Mouse (Mus musculus) frontal cortex, postnatal 25 days (tissue): Measurements from ENCODE around the gene Leng8.

Experiments
- DNase-seq, 2 experiments: peaks; one replicate each; pipeline ENCODE4 v3.0.0; 2022; ENCODE audit warnings: low spot score in 2 of 2

The Leng8 gene

DNA sequence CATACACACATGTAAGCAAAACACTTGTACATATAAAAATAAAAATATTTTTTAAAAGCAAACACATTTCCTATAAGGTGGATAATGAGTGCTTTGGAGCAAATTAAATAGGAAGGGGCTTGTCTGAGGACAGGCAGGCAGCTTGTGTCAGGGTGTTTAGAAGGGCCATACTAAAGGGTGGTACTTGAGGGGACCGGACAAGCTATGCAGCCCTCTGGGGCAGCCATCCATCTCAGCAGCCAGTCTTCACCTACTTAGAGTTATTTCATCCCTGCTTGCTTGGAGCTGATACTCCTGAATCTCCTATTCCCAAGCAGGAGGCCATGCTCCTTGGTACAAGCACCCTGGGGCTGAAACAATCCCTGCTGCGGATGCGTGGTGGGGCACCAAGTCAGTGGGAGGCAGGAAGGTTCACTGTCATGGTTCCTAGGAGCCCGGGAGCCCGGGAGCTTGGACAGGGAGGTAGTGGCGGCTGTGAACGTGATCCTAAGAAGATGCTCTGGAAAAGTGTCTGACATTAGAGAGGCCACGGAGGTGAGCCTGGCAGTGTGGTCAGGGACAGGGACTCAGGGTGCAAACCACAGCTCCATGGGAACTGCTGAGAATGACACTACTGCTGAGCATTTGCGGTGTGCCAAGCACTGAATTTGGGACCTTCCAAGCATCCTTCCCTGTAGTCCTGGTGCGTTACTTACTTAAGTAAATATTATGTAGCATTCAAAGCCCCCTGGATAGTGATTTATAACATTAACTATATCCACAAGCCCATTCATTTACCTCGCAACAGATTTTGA lies 9.7 kb upstream of the Leng8 start:
- DNase-seq = no peak

DNA sequence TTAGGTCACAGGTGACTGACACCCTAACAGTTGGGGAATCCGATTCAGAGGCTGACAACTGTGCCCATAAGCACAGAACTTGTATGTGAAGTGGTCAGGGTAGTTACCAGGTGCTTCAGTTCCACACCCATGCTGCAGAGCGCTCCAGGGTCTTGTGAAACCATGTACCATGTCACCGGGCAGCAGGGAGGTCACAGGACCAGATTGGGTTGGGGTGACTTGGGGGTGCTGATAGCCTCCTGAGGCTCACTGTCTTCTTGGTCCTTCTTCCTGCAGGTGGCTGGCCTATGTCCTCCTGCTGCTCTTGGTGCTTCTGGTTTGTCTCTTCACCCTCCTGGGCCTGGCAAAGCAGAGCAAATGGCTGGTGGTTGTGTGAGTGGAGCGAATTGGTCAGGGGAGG lies 8.9 kb upstream of the Leng8 start:
- DNase-seq = no peak

DNA sequence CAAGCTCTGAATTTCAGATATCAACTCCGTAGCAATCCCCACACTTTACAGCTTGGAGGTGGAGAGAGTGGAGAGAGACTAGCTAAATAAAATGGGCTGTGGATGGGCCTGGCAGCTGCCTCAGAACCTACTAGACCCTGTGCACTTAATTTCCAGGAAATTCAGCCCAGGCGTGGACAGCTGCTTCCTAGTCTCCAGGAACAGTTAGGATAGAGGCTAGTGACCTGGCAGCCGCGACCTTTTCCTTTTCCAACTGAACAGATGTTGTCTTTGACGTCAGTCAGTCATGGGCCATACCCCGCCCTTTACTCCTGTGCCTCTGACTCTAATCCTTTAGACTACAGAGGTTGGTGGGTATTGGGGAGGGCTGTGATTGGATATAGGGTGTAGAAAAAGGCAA lies 8.0 kb upstream of the Leng8 start:
- DNase-seq = peak in 1 of 2 experiments; percentile 9

DNA sequence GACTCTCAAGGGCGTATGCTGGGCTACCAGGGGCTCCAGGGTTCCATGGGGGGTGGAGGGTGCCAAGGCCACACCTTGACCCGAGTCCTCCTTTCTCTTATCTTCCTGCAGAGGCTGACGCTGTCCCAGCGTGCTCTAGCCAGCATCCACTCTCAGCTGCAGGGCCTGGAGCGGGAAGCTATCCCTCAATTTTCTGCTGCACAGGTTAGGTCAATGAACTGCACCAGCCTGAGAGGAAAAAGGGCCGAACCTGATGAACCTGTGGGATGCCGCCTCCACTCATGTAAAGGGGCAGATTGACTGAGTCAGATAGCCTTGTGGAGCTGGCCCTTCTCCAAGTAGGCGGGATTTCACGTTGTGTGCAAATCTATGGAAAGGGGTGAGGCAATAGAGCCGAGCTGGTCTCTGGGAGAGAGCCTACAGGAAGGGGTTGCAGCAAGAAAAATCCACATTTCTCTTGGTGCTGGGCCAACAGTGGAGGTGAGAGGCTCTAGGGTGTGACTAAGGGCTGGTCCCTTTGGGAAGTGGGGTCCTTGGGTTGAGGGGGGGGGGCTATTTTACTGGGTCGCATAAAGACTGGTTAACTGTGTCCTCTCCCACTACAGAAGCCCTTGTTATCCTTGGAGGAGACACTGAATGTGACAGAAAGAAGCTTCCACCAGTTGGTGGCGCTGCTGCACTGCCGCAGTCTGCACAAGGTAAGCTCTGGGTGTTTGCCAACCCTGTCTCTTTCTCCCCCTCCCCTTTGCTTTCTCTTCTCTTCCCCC lies 6.0 kb upstream of the Leng8 start:
- DNase-seq = peak; percentile 72 to 74

DNA sequence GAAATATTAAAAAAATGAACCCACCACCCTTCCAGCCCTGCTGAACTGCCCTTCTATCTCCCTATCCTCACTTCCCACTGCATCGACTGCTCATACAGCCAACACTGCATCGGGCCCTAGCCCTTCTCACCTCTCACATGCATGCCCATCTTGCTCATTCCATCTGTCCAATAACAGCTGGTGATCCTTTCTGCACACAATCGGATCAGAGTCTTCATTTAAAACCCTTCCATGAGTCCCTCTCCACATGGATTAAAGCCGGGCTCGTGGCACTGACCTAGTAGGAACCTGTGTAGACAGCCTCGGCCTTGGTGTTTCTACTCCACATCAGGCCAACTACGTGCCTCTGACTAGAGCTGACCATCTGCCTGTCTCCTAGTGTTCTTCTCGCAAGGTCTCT lies 4.9 kb upstream of the Leng8 start:
- no peak for DNase-seq

DNA sequence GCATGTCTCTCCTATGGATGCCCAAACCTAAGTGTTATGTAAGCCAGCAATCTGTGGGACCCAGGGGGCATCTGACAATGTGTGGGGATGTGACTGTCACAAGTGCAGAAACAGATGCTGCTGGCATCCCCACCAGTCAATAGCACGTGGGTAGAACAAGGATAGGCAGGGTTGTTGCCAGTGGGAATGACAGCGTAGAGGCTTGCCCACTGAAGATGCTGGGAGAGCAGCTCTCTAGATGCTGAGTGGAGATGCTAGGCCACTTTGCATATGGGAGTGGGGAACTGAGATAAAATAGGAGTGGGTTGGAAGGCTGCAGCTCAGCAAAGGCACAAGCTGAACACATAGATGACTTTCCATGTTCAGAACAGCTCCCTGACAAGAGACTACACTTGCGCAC lies 4.3 kb upstream of the Leng8 start:
- DNase-seq = peak in 1 of 2 experiments; percentile 37

DNA sequence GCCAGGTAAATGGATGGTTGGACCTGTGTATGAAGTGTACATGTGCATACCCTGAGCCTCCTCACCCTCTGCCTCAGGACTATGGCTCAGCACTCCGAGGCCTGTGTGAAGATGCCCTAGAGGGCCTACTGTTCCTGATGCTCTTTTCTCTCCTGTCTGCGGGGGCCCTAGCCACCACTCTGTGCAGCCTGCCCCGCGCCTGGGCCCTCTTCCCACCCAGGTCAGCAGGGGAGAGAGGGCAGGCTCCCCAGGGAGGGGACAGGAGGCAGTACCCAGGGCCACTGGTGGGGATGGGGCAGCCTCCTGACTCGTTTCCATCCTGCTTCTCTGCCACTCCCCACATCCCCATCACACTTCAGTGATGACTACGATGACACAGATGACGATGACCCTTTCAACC lies 3.8 kb upstream of the Leng8 start:
- peak in 1 of 2 experiments; percentile 13 for DNase-seq

DNA sequence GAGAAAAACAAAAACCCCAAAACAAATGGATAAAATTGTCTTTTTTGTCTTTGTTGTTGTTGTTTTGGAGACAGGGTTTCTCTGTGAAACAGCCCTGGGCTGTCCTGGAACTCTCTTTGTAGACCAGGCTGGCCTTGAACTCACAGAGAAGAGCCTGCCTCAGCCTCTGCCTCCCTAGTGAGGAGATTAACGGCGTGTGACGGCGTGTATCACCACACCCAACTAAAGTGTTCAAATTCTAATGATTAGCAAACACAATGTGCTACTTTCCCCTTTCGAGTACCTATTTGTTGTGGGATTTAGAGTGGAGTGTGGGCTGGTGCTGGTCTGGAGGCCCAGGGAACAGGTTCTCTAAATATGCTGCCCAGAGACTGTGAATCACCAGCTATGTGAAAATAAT lies 1.9 kb upstream of the Leng8 start:
- no peak for DNase-seq

DNA sequence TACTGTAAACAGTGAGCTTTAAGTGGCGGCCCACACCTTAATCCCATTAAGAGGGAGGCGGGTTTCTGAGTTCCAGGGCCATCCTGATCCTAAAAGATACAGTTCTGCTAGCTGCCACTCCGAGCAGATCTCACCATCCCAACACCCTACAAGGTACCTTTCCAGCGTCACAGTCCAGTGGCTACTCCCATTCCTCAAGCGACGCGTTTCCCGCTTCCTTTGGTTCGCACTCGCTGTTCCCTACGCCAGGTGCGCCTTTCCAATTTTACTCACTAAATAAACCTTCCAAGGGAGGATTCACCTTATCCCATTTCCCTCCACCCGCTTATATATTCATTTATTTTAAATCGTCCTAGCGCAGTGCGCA lies 452 bp upstream of the Leng8 start:
- DNase-seq = no peak

DNA sequence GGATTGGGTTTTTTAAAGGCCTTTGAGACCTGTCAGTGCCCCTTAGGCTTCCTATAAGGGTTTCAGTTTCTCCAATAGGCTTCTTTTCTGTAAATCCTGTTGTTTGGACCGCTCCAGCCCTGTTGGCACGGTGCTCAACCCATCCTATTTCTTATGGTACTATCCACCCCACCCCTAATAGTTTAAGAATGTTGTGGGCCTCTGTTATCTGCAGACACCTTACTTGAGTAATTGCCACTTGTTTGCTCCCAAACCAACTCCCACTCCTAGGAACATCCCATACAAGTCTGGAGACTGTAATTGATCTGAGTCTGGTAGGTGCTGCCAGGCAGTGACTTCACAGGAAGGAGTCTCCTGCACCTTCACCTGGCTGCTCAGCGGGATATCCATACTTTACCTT lies 907 bp downstream of the Leng8 start:
- DNase-seq = peak in 1 of 2 experiments; percentile 7

DNA sequence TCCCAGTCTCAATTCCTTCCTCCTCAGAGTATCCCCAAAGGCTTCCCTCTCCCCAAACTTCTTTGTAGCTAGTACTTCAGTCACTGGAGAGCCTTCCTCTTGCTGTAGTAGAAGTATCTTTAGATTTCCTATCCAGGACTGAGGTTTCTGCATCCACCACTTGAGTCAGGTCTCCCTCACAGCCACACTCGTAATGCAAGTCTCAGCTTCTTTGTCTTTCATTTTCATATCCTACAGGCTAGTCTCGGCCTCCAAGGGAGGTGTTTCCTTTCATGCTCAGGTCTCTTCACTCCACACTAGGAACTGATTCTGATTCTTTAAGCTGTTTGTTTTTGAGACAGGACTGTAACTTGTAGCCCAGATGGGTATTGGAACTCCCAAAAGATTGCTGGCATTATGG lies 1.3 kb downstream of the Leng8 start:
- peak in 1 of 2 experiments; percentile 4 for DNase-seq

DNA sequence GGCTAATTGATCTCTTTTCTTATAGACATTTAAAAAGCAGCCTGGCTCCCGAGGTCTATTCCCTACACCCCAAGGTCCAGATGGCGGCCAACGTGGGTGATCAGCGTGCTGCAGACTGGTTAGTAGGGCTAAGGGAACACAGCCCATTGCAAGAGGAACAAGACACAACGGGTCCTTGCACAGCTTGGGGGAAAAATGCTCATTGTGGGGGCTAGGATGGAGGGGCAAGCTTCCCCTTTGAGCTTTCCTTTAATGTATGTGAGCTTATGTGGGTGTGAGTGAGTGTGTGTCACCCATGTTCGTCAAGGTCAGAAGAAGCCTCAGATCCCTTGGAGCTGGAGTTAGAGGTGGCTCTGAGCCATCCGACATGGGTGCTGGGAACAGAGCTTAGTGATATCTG lies 1.8 kb downstream of the Leng8 start:
- peak in 1 of 2 experiments; percentile 4 for DNase-seq

DNA sequence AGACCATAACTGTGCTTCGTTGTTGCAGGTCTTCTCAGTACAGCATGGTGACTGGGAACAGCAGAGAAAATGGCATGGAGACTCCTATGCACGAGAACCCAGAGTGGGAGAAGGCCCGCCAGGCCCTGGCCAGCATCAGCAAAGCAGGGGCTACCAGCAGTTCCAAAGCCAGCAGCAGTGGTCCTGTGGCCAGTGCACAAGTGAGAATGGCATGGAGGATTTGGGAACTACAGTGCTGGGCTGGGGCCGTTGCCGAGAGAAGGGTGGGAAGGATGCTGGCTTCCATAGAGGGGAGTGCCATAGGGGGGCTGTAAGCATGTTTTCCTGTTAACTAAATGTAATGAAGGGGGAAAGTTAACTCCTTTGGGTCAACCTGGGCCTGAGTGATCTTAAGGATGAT lies 2.6 kb downstream of the Leng8 start:
- no peak for DNase-seq

DNA sequence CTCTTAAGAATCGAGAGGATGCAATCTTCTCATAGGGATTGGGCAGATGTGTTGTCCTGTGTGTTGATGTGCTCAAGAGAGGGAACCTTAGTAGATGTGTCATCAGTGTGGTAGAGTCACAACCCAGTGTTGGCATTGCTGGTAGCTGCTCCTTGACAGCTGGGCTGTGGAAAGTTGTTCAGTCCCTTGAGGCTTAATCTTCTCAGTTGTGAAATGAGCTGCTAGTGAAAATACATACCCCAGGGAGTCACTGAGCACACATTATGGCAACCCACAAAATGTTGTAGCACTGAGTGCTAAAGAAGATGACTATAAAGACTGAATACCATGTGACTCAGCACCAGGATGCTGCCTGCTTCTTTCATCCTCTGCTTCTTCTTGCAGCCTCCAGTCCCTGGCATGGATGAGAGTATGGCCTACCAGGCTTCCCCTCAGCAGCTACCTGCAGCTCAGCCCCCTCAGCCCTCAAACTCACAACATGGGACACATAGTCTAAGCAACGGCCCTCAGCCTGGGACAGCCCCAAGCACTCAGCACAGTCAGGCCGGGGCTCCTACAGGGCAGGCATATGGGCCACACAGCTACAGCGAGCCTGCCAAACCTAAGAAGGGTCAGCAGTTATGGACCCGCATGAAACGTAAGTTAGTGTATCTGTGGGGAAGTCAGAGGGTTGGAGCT lies 4.9 kb downstream of the Leng8 start:
- DNase-seq = no peak

DNA sequence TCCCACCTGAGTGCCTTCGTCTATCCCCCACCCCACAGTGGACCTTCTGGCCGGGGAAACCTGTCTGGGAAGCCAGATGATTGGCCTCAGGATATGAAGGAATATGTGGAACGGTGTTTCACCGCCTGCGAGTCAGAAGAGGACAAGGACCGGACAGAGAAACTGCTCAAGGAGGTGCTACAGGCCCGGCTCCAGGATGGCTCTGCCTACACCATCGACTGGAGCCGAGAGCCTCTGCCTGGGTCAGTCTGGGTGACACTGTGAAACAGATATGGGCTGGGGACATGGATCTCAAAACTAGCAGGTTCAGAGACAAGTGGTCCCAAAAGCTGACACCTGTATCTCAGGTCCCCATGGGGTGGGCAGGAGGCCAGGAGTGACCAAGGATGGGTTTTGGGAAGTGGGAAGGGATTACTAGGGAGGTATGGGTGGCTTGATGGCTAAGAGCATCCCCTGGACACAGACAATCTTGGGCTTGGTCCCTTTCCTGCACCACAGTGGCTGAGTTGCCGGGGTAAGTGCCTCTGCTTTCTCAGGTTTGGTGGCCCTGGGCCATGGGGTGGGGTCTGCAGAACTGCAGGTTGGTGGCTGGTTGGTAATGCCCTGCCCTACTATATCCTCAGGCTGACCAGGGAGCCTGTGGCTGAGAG lies 6.1 kb downstream of the Leng8 start:
- no peak for DNase-seq

DNA sequence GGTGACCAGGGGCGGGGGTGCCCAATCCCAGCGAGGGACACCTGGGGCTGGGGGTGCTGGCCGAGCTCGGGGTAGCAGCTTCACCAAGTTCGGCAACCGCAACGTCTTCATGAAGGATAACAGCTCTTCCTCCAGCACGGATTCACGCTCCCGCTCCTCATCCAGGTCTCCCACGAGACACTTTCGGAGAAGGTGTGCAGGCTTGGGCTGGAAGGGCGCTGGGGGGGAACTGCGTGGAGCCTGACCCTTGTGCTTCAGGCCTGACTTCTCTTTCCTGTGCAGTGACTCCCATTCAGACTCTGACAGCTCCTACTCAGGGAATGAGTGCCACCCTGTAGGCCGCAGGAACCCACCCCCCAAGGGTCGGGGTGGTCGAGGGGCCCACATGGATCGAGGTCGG lies 6.7 kb downstream of the Leng8 start:
- no peak for DNase-seq

DNA sequence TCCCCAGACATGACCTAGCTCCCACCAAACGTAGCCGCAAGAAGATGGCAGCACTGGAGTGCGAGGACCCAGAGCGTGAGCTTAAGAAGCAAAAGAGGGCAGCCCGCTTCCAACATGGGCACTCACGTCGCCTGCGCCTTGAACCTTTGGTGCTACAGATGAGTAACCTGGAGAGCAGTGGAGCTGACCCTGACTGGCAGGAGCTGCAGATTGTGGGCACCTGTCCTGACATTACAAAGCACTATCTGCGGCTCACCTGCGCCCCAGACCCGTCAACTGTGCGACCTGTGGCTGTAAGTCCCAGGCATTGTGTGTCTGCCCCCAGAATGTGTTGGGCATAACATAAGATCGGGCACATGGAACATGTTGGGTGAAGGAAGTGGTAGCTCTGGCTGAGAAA lies 7.2 kb downstream of the Leng8 start:
- DNase-seq = no peak

DNA sequence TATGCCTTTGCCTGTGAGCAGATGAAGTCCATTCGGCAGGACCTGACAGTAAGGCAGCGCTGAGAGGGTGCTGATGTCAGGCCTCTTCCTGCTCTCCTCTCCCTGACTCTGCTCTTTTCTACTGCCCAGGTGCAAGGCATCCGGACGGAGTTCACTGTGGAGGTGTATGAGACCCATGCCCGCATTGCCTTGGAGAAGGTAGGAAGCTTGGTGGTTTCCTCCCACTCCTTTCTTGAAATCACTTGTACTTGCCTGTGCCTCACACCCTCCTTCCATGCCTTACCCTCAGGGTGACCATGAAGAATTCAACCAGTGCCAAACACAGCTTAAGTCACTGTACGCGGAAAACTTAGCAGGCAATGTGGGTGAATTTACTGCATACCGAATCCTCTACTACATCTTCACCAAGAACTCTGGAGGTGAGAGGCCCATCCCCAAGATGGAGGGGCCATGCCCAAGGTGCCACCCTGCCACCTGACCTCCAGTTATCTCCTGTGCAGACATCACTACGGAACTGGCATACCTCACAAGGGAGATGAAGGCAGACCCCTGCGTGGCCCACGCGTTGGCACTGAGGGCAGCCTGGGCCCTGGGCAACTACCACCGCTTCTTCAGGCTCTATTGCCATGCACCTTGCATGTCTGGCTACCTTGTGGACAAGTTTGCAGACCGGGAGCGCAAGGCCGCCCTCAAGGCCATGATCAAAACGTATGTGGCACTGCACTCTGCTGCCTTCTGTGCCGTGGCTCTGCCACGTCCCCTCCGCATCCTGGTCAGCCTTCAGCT lies 8.1 kb downstream of the Leng8 start:
- no peak for DNase-seq

DNA sequence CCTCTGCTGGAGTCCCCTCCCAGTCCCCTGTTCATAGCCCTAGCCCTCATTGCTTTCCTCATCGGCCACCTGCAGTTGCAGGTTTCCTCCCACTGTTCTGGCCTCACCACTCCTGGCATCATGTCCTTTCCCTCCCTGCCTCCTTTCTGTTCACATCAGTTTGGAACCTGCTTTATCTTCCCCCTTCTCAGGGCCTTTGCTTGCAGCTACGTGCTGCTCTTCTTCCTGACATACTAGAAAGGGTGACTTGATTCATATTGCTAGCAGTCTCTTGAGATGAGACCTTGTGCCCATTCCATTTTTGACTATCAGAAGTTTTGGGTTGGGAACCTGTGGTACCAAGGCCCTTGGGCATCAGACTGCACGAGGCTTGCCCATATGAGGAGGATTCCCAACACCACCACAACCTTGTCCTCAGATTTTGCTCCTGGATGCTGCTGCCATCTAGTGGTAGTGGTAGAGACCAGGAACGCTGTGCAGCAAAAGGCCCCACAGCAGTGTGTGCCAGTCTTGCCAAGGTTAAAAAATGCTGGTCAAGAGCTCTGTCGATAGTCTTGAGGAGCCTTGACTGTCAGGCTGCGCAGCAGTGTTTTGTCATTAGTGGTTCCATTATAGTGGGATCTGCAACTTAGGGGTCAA lies 8.8 kb downstream of the Leng8 start:
- DNase-seq = peak in 1 of 2 experiments; percentile 36

DNA sequence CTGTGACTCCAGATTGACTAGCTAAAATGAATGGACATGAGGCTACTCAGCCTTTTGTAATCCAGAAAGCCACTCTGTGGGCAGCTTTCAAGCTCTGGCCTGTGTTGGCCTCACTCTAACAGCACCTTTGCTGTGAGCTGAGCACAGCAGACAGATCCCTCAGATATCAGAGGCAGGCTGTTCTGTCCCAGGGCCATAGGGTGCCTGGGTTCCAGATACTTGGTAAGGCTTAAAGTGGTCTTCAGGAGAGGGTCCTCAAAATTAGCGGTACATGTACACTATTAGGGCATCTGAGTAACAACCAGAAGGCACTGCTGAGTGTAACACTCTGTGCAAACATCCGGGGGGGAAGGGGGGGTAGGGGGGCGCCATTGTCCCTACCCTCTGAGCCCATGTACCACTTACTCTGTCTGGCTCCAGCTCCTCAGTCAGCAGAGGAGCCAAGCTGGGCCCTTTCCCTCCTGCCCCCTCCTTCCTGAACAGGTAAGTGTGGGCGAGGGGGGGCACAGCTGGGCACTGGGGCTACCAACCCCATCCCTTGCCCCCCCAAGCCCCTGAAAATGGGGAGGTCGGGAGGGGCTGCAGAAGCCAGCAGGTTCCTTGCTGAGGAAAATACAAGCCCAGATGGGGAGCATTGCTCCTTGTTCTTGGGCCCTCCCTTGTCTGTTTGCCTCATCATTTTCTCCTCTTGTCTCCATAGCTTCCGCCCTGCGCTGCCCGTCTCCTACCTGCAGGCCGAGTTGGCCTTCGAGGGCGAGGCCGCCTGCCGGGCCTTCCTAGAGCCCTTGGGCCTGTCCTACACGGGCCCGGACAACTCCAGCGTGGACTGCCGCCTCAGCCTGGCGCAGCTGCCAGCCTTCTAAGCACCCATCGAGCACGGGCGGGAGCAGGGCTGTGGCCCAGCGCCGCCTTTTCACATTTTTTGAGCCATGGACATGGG lies 9.7 kb downstream of the Leng8 start:
- peak in 1 of 2 experiments; percentile 28 for DNase-seq
